Mouse (Mus musculus) thymus, adult 18-20 months (tissue): Measurements from ENCODE around the gene Nos1ap.

Source experiments
- DNase-seq, 2 experiments: peaks; one replicate each; pipeline ENCODE4 v3.0.0; 2022; ENCODE audit warnings: mixed read lengths in 2 of 2

Nos1ap gene

GRCm38 (mm10) chr1:170270281-170270680 lies 319.4 kb downstream of the Nos1ap start:
- DNase-seq: no peak

GRCm38 (mm10) chr1:170255560-170255910 lies 334.1 kb downstream of the Nos1ap start:
- DNase-seq: peak; percentile 55 to 68

GRCm38 (mm10) chr1:170254893-170255559 lies 334.6 kb downstream of the Nos1ap start:
- DNase-seq: peak in 1 of 2 experiments; percentile 1
